Mouse (Mus musculus): ENCODE measurements around the gene Ap1s3.
"Not testable (repeated sequence)": the region's sequence is repeated elsewhere in the genome, so short reads cannot be mapped to it uniquely, and the experiment has no call there.

Ap1s3 gene

DNA sequence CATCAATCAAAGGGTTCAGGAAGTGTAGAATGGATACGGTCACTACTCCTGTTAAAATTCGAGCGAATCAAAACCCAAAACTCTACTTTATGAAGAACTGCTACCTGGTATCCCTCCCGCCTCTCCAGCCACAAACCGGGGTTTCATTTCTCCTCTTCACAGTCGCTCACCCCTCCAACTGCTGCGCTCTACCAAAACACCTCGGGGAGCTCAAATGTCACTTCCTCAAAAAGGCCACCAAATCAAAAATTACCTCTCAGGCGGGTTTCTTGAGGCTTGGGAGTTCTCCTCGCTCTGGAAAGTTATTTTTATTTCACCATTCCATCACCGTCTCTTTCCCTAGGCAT, 603 bp downstream of the Ap1s3 start:
- in situ Hi-C loops (cut with MseI, MboI) = no loop called here

GRCm38 (mm10) chr1:79669419-79669974, 2.3 kb downstream of the Ap1s3 start:
- in situ Hi-C loops (cut with MseI, MboI) = no loop called here

- in situ Hi-C loops (cut with MseI, MboI) = no loop called here
Measured at GRCm38 (mm10) chr1:79664911-79665310, 6.9 kb downstream of the Ap1s3 start.

DNA sequence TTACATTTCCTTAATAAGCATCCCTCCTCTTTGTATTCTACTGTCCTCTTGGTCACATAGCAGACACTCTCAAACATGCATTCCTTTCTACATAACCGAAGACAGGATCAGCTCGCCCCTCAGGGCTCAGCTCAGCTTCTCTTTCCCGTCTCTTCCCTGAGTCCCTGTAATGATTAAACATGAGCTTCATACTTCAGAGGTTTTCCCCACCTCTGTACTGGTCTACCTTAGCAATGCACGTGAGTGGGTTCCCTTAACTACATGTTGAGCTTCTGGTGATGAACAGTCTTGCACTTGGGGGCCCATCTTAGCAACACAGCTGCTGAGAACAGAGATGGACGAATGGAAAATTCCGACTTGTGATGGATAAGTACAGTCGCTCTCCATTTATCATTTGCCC, 12.2 kb downstream of the Ap1s3 start:
- in situ Hi-C loops (cut with MseI, MboI) = no loop called here

DNA sequence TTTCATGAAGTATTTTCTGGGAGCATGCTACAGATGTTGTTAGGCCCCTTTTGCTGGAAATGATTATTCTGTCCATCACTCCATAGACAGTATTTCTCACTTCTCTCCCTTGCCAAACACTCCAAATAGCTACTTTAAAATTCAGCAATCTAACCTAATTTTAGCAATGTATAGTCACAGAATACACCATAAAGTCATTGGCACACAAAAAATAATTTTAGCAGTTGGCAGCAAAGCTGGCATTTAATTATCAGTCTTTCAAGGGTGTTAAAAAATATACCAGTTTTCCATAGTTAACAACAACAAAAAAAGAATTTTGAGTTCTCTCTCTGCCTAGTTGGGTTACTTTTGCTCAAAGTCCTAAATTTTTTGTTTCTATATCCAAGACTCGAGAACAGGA, 14.4 kb downstream of the Ap1s3 start:
- in situ Hi-C loops (cut with MseI, MboI) = no loop called here

- in situ Hi-C loops (cut with MseI, MboI) = no loop called here
Measured at GRCm38 (mm10) chr1:79655819-79656555, 15.8 kb downstream of the Ap1s3 start.

- in situ Hi-C loops (cut with MseI, MboI) = no loop called here
Measured at GRCm38 (mm10) chr1:79654948-79655347, 16.8 kb downstream of the Ap1s3 start.

- in situ Hi-C loops (cut with MseI, MboI) = no loop called here
Measured at GRCm38 (mm10) chr1:79643411-79644110, 28.2 kb downstream of the Ap1s3 start.

GRCm38 (mm10) chr1:79642680-79643079, 29.1 kb downstream of the Ap1s3 start:
- in situ Hi-C loops (cut with MseI, MboI) = no loop called here

DNA sequence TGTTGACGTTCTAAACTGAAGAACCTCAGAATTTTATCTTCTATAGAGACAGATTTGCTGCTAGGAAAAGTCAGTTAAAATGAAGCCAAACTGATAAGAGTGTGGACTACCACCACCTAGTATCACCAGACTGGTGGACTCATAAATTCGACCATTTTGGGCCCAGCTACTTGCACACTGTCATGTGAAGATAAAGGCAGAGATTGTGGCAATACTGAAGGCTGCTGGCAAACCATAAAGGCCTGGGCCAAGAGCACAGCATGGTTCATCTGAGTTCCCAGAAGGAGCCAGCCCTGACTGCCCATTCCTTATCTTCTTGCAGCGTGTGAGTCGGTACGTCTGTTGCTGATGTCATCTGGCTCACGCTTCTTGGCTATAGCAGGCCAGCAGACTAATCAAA, 30.4 kb downstream of the Ap1s3 start:
- in situ Hi-C loops (cut with MseI, MboI) = no loop called here

- in situ Hi-C loops (cut with MseI, MboI) = no loop called here
Measured at GRCm38 (mm10) chr1:79640151-79640550, 31.6 kb downstream of the Ap1s3 start.

DNA sequence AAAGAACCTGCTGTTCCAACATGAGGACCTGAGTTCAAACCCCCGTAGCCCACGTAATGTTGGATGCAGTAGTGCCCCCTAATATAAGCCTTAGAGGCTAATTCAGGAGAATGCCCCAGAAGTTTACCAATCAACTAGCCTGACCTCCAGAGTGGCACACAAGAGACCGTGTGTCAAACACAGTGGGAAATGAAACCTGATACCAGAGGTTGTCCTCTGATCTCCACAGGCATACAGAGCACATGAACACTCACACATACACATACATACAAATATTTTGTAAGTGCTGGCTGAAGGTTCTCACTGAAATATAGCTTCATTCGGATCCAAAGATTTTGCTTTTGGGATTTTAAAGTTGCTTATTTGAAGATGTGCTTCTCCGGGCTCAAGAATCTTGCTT, 32.1 kb downstream of the Ap1s3 start:
- in situ Hi-C loops (cut with MseI, MboI) = no loop called here

DNA sequence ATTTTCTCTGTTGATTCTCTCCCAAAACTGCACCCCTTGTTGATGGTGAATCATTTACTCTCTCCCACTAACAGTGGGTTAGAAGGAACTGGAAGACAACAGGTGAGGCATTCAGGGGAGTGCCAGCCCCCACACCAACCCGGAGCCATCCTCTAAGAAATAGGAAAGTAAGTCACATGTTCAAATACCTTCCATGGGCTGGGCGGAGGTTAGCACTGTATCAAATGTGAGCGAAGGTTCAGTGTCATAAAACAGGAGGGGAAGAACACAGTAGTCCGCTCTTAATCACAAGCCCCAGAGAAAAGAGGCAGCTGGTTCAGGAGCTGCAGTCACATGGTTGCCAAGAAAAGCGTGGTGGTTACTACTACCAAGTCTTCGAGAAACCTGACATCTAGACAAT, 32.7 kb downstream of the Ap1s3 start:
- in situ Hi-C loops (cut with MseI, MboI) = no loop called here

- in situ Hi-C loops (cut with MseI, MboI) = no loop called here
Measured at GRCm38 (mm10) chr1:79637768-79638167, 34.0 kb downstream of the Ap1s3 start.

DNA sequence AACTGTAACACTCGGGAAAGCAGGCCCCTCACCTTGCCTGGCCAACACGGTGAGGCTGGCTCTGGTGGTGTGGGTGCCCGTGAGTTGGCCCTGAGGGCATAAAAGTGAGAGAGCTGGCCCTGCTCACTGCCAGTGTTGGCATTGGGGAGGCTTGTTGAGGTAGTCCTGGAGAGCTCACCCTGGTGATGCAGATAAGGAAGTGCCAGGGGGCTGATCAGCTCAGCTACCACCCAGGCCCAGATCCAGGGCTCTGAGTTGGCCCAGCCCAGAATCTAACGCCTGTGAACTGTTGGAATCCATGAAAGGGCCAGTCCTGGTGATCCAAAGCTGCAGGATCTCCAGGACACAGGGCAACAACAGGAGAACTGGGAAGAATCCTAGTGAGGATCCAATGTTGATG, 40.3 kb downstream of the Ap1s3 start:
- in situ Hi-C loops (cut with MseI, MboI) = no loop called here

DNA sequence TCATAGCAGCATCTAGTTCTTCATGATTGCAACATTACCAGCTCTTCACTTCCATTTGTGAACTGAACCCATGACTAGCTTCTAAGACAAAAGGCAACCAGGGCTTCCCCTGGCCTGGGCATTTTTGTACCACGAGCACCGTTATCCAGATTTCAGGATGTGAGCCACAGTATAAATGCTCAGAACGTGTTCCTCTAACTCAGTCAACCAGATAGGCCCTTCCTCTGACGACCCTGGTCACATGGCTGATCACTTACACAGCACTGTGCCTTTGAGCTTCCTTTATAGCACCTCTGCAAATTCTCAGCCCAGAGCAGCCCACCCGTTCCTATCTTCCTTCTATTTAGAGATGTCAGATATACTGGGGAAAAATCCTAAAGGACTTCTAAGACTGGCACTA, 42.0 kb downstream of the Ap1s3 start:
- in situ Hi-C loops (cut with MseI, MboI) = loop anchor here (5.0 kb wide), 1 partner anchor 53 kb away; no protein-coding TSS in a partner anchor

DNA sequence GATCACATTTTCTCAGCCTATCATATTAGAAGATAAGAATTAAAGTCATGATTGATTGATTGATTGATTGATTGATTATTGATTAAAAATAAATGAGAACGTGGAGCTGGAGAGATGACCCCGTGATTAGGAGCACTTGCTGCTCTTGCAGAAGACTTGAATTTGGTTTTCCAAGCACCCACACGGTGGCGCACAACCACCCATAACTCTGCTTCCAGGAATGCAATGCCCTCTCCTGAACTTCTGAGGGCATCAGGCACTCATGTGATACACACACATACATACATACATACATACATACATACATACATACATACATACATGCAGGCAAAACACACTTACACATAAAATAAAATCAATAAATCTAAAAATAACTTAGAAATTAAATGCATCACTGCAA, 45.6 kb downstream of the Ap1s3 start:
- in situ Hi-C loops (cut with MseI, MboI) = loop anchor here (5.0 kb wide), 1 partner anchor 56 kb away; no protein-coding TSS in a partner anchor

DNA sequence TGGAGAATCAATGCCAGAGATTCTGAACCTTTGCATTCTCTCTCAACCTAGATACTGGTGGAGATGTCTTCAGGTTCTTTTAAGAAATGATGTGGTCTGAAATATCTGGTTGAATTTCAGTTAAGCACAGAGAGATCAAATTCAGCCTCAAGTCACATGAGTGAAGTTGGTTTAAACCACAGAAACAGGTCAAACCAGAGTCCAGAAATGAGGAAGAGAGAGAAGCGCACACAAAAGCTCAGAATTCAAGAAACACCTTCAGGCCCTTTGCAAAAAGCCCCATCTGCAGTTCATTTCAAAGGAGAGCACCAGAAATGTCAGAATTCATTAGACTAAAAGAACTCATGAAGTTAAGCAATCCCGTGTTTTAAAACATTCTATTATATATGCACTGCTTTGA, 52.3 kb downstream of the Ap1s3 start:
- in situ Hi-C loops (cut with MseI, MboI) = no loop called here

- in situ Hi-C loops (cut with MseI, MboI) = no loop called here
Measured at GRCm38 (mm10) chr1:79616492-79616891, 55.3 kb downstream of the Ap1s3 start.

DNA sequence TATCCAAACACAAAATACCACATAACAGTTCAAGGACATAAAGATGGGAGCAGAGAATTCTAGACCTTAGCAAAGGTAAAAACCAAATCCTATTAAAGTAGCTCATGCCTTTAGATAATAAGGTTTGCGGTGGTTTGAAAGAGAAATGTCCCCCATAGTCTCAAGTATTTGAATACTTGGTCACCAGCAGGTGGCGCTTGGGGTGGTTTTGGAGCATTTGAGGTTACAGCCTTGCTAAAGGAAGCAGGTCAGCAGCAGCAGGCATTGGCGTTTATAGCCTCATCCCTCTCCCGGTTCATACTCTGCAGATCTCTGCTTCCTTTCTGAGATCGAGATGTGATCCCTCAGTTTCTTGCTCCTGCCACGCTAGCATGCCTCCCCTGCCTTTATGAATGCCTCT, 57.3 kb downstream of the Ap1s3 start:
- in situ Hi-C loops (cut with MseI, MboI) = no loop called here

GRCm38 (mm10) chr1:79611271-79611670, 60.5 kb downstream of the Ap1s3 start:
- in situ Hi-C loops (cut with MseI, MboI) = not testable (repeated sequence)

DNA sequence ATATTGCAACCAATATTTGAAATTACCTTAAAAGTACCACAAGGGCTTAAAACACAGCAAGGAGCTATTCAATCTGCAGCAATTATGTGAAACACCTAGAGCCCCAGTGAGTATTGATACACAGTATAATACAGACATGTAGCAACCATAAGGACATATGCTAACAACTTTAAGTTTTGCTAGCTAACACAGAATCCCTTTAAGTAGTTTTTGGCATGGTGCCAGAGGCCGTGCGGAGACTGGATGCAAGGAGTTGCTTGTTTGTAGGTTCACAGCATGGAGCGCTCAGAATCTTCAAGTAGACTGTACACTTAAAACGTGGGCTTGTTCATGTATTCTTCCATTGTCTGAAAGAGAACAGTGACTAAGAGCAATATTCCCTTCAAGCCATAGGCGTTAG, 62.9 kb downstream of the Ap1s3 start:
- in situ Hi-C loops (cut with MseI, MboI) = not testable (repeated sequence)

DNA sequence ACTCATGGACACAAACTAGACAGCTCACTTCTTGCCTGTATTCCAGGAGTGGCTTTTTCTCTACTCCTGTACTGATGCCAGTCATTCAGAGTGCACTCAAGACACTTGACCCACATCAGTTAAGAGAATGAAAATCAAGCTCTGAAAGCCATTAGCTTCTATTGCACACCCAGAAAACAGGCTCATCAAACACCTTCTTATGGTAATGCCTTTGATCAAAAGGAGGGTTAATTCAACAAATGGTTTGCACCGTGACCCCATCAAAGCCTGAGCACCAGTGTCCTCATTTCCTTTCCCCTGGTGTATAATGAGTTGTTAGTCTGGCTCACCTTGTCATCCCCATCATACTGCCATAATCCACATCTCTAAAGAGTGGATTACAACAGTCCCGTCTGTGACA, 69.3 kb downstream of the Ap1s3 start:
- in situ Hi-C loops (cut with MseI, MboI) = no loop called here

Data from mouse trophoblast stem cell (cell line).